Mouse (Mus musculus) lung, embryonic 15.5 days (tissue): ENCODE measurements around the gene Atp1b3. TPM values are rescaled to one million over a fixed set of nuclear protein-coding genes. Genes with fewer than 3 reads are reported as not detected.
"Not testable (repeated sequence)": the region's sequence is repeated elsewhere in the genome, so short reads cannot be mapped to it uniquely, and the experiment has no call there.

Experiments used
- ATAC-seq: fragments of 200-750 bp; cut with Nextera tagmentation; 2 replicates; pipeline ENCODE4 v1.8.0; 2017; ENCODE audit warnings: moderate number of reproducible peaks, borderline replicate concordance; ENCODE audit not compliant: low FRiP score, low TSS enrichment; ENCODE audit errors: extremely low read depth
- H3K27ac ChIP-seq: fragments of 300-500 bp; sonication (generic); 2 replicates; pipeline ENCODE4 v1.5.1; 2015; ENCODE audit warnings: moderate library complexity, mild to moderate bottlenecking, inconsistent platforms
- H3K27me3 ChIP-seq: fragments of 300-500 bp; sonication (generic); 2 replicates; pipeline ENCODE4 v1.6.1; 2015; ENCODE audit warnings: inconsistent platforms
- H3K36me3 ChIP-seq: fragments of 300-500 bp; sonication (generic); 2 replicates; pipeline ENCODE4 v1.6.1; 2015; ENCODE audit warnings: inconsistent platforms
- H3K4me1 ChIP-seq: fragments of 300-500 bp; sonication (generic); 2 replicates; pipeline ENCODE4 v1.6.1; 2015; ENCODE audit warnings: inconsistent platforms
- H3K4me2 ChIP-seq: fragments of 300-500 bp; sonication (generic); 2 replicates; pipeline ENCODE4 v1.6.1; 2015; ENCODE audit warnings: inconsistent platforms, mild to moderate bottlenecking, moderate library complexity
- H3K4me3 ChIP-seq: fragments of 300-500 bp; sonication (generic); 2 replicates; pipeline ENCODE4 v1.5.1; 2015; ENCODE audit warnings: mild to moderate bottlenecking, inconsistent platforms
- H3K9ac ChIP-seq: fragments of 300-500 bp; sonication (generic); 2 replicates; pipeline ENCODE4 v1.6.1; 2015; ENCODE audit warnings: inconsistent platforms
- H3K9me3 ChIP-seq: fragments of 300-500 bp; sonication (generic); 2 replicates; pipeline ENCODE4 v1.6.1; 2016; ENCODE audit warnings: inconsistent platforms
- WGBS: fragments of 180-500 bp; shearing (Covaris S2); methylation state at CpG from one replicate; pipeline ENCODE4 v1.1.7; 2015; 5-methylcytosine and 5-hydroxymethylcytosine counted together
- polyA plus RNA-seq: library from polyadenylated mRNA; unstranded; fragments of >200 nt; fragmentation: Nextera tagmentation; extraction: Ambion mirVana; gene quantifications from 2 replicates; pipeline ENCODE4 v1.2.1, GENCODE M21; 2015

Atp1b3 gene
- polyA plus RNA-seq, result 193 and 197 TPM in 2 replicates

- WGBS, result 0% methylated on average over 67 of the region's 81 CpGs
These were observed at the start of gene Atp1b3 for GRCm38 (mm10) chr9:96364141-96364838. Gene Atp1b3, minus strand, starts transcription at chr9:96364442.

GRCm38 (mm10) chr9:96412821-96413405 is 48.7 kb upstream of the Atp1b3 start:
- Histone ChIP-seq H3K9me3 (no peaks in the 10 kb centered on the region), H3K4me2 (no peak overlapping the region), H3K9ac (no peak overlapping the region), H3K4me1 (peaks cover 12% of the 10 kb centered on the region), H3K27me3 (no peaks in the 10 kb centered on the region), H3K27ac (no peak overlapping the region), H3K36me3 (no peaks in the 10 kb centered on the region), H3K4me3 (no peak overlapping the region)
- 61% methylated on average over 9 of the region's 9 CpGs for WGBS
- ATAC-seq, result no peak

More at GRCm38 (mm10) chr9:96364141-96364838, at the start of gene Atp1b3:
- peaks cover 17% of the 10 kb centered on the region for H3K4me1 ChIP-seq
- H3K27ac ChIP-seq, result peak within 1 kb of the TSS; percentile 97
- peak within 1 kb of the TSS; percentile 84 for H3K4me2 ChIP-seq
- H3K36me3 ChIP-seq, result no peaks in the 10 kb centered on the region
- no peaks in the 10 kb centered on the region for H3K9me3 ChIP-seq
- H3K27me3 ChIP-seq, result no peaks in the 10 kb centered on the region
- peak; percentile 99 for ATAC-seq
- H3K9ac ChIP-seq, result peak within 1 kb of the TSS; percentile 74
- peak within 1 kb of the TSS; percentile 76 for H3K4me3 ChIP-seq

- Histone ChIP-seq H3K9ac (no peak overlapping the region), H3K9me3 (no peaks in the 10 kb centered on the region), H3K4me1 (peaks cover 8% of the 10 kb centered on the region; the same call in 1 of the 2 replicates), H3K27me3 (no peaks in the 10 kb centered on the region), H3K4me2 (no peak overlapping the region), H3K27ac (0 out of 2 replicates have a peak overlapping the region, but pooled peaks have one; percentile 5), H3K36me3 (no peaks in the 10 kb centered on the region), H3K4me3 (no peak overlapping the region)
- 73% methylated on average over 3 of the region's 3 CpGs for WGBS
- ATAC-seq, result no peak
These were observed 40.1 kb upstream of the Atp1b3 start for GRCm38 (mm10) chr9:96404312-96404711.

GRCm38 (mm10) chr9:96399916-96400315 is 35.7 kb upstream of the Atp1b3 start:
- 90% methylated on average over 3 of the region's 3 CpGs for WGBS
- H3K36me3 ChIP-seq, H3K9ac ChIP-seq, H3K4me3 ChIP-seq, ATAC-seq, H3K4me2 ChIP-seq, H3K27ac ChIP-seq, H3K9me3 ChIP-seq, H3K27me3 ChIP-seq: not testable (repeated sequence)
- H3K4me1 ChIP-seq, result peaks cover 20% of the 10 kb centered on the region

- 56% methylated on average over 6 of the region's 6 CpGs for WGBS
- peaks cover 20% of the 10 kb centered on the region for H3K4me1 ChIP-seq
- no peaks in the 10 kb centered on the region for H3K27me3 ChIP-seq
- ATAC-seq, result no peak
- no peak overlapping the region for H3K4me3 ChIP-seq
- no peak overlapping the region for H3K4me2 ChIP-seq
- no peak overlapping the region for H3K9ac ChIP-seq
- H3K9me3 ChIP-seq, result no peaks in the 10 kb centered on the region
- peak overlapping the region; percentile 43 for H3K27ac ChIP-seq
- no peaks in the 10 kb centered on the region for H3K36me3 ChIP-seq
These were observed 35.2 kb upstream of the Atp1b3 start for GRCm38 (mm10) chr9:96399425-96399878.

- 28% methylated on average over 4 of the region's 4 CpGs for WGBS
These were observed 34.4 kb upstream of the Atp1b3 start for GRCm38 (mm10) chr9:96398614-96399013.

GRCm38 (mm10) chr9:96398165-96398564 is 33.9 kb upstream of the Atp1b3 start:
- Histone ChIP-seq H3K36me3 (no peaks in the 10 kb centered on the region), H3K9ac (no peak overlapping the region; the same call in 1 of the 2 replicates), H3K4me3 (no peak overlapping the region), H3K27ac (peak overlapping the region; percentile 46; the same call in 1 of the 2 replicates), H3K9me3 (no peaks in the 10 kb centered on the region), H3K4me2 (no peak overlapping the region), H3K27me3 (no peaks in the 10 kb centered on the region), H3K4me1 (peaks cover 14% of the 10 kb centered on the region)
- no peak; the same call in 1 of the 2 replicates for ATAC-seq
- WGBS, result 39% methylated on average over 8 of the region's 8 CpGs

More at GRCm38 (mm10) chr9:96398614-96399013, 34.4 kb upstream of the Atp1b3 start:
- peak overlapping the region; percentile 46; the same call in 1 of the 2 replicates for H3K27ac ChIP-seq
- H3K27me3 ChIP-seq, result no peaks in the 10 kb centered on the region
- no peaks in the 10 kb centered on the region for H3K36me3 ChIP-seq
- no peak for ATAC-seq
- no peak overlapping the region for H3K4me2 ChIP-seq
- H3K4me3 ChIP-seq, result no peak overlapping the region
- H3K9ac ChIP-seq, result no peak overlapping the region; the same call in 1 of the 2 replicates
- no peaks in the 10 kb centered on the region for H3K9me3 ChIP-seq
- H3K4me1 ChIP-seq, result peaks cover 19% of the 10 kb centered on the region

GRCm38 (mm10) chr9:96394910-96395690 is 30.9 kb upstream of the Atp1b3 start:
- H3K36me3 ChIP-seq, result no peaks in the 10 kb centered on the region
- H3K27me3 ChIP-seq, result no peaks in the 10 kb centered on the region
- H3K9me3 ChIP-seq, result no peaks in the 10 kb centered on the region
- H3K27ac ChIP-seq, result peak overlapping the region; percentile 10; the same call in 1 of the 2 replicates
- peaks cover 14% of the 10 kb centered on the region for H3K4me1 ChIP-seq
- 52% methylated on average over 16 of the region's 16 CpGs for WGBS
- H3K4me3 ChIP-seq, result no peak overlapping the region
- ATAC-seq, result peak; percentile 41; the same call in 1 of the 2 replicates
- no peak overlapping the region for H3K9ac ChIP-seq
- no peak overlapping the region for H3K4me2 ChIP-seq

GRCm38 (mm10) chr9:96393731-96394235 is 29.5 kb upstream of the Atp1b3 start:
- Histone ChIP-seq H3K36me3 (no peaks in the 10 kb centered on the region), H3K9me3 (no peaks in the 10 kb centered on the region), H3K27me3 (no peaks in the 10 kb centered on the region), H3K4me2 (no peak overlapping the region), H3K4me3 (no peak overlapping the region), H3K27ac (no peak overlapping the region), H3K9ac (no peak overlapping the region), H3K4me1 (peaks cover 8% of the 10 kb centered on the region)
- ATAC-seq, result no peak
- 61% methylated on average over 2 of the region's 2 CpGs for WGBS

- no peak for ATAC-seq
- H3K4me3 ChIP-seq, result no peak overlapping the region
- H3K27me3 ChIP-seq, result no peaks in the 10 kb centered on the region
- no peak overlapping the region for H3K27ac ChIP-seq
- H3K9me3 ChIP-seq, result no peaks in the 10 kb centered on the region
- H3K4me1 ChIP-seq, result peaks cover 2% of the 10 kb centered on the region
- H3K4me2 ChIP-seq, result no peak overlapping the region
- 82% methylated on average over 5 of the region's 5 CpGs for WGBS
- H3K9ac ChIP-seq, result no peak overlapping the region
- H3K36me3 ChIP-seq, result no peaks in the 10 kb centered on the region
These were observed 28.9 kb upstream of the Atp1b3 start for GRCm38 (mm10) chr9:96393112-96393511.

GRCm38 (mm10) chr9:96391921-96392320 is 27.7 kb upstream of the Atp1b3 start:
- H3K9me3 ChIP-seq, result no peaks in the 10 kb centered on the region
- no peak overlapping the region for H3K27ac ChIP-seq
- no peaks in the 10 kb centered on the region for H3K27me3 ChIP-seq
- no peak overlapping the region for H3K4me2 ChIP-seq
- ATAC-seq, result no peak
- no peaks in the 10 kb centered on the region for H3K4me1 ChIP-seq
- WGBS, result 86% methylated on average over 1 of the region's 1 CpGs
- no peaks in the 10 kb centered on the region for H3K36me3 ChIP-seq
- H3K9ac ChIP-seq, result no peak overlapping the region
- no peak overlapping the region for H3K4me3 ChIP-seq
